Mouse (Mus musculus): ENCODE data around the gene Btg2. TPM values are rescaled to one million over a fixed set of nuclear protein-coding genes. Genes with fewer than 3 reads are reported as not detected.

The Btg2 gene
- polyA plus RNA-seq, 1 experiment from 2014 or later, result 96.8 TPM

DNA sequence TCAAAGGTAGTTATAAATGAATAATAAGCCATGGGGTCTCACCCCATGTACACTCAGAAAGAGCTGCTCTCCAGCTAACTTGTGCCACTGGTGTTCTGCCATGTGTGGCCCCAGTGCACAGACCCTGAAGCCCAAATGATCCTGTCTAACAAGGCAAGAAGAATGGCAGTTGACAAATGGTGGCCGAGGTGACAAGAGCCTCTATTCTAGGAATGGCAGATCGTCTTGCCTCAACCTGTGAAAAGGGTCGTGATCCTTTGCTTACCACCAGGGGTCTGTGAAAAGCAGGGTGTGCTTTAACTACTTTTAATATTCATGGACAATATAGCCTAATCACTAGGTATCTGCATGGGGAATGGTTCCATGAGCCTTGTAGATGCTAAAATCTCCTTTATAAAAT, 4.7 kb downstream of the Btg2 start:
- no peak overlapping the region for H3K9ac ChIP-seq (ENCODE audit: low read length)
- no peaks in the 10 kb centered on the region for H3K27me3 ChIP-seq (ENCODE audit: control insufficient read depth, insufficient read depth, low read length)
- peaks cover 11% of the 10 kb centered on the region for H3K36me3 ChIP-seq (ENCODE audit: control insufficient read depth, insufficient read depth, low read length)
- H3K27ac ChIP-seq (replicated peaks), result no peak overlapping the region; the same call in 1 of the 2 replicates
- no peak overlapping the region for H3K4me3 ChIP-seq (ENCODE audit: low read depth, low read length)
- peak; percentile 30 for DNase-seq (ENCODE audit: low spot score)
- no peak for ATAC-seq (ENCODE audit: low FRiP score, low TSS enrichment)
- 59% methylated on average over 3 of the region's 3 CpGs for WGBS
- peaks cover 9% of the 10 kb centered on the region; the same call in 1 of the 2 replicates for H3K4me1 ChIP-seq (replicated peaks; ENCODE audit: control insufficient read depth, insufficient read depth)
- peak overlapping the region; percentile 5; the same call in 1 of the 2 replicates for H3K4me2 ChIP-seq (replicated peaks; ENCODE audit: low read depth)
- TF ChIP-seq CTCF (IDR thresholded peaks at IDR 0.05; ENCODE audit: low read depth) (peak; percentile 22; the same call in 1 of the 2 replicates), EP300 (optimal IDR thresholded peaks at IDR 0.05) (no peak)
- H3K9me3 ChIP-seq (ENCODE audit: control insufficient read depth, low read length), result no peaks in the 10 kb centered on the region

GRCm38 (mm10) chr1:134073658-134074057, 5.3 kb downstream of the Btg2 start:
- H3K9ac ChIP-seq (ENCODE audit: low read length), result no peak overlapping the region
- H3K27ac ChIP-seq (replicated peaks), result peak overlapping the region; percentile 97
- H3K4me1 ChIP-seq (replicated peaks; ENCODE audit: control insufficient read depth, insufficient read depth), result peaks cover 9% of the 10 kb centered on the region; the same call in 1 of the 2 replicates
- DNase-seq (ENCODE audit: low spot score) (peak; percentile 17), ATAC-seq (ENCODE audit: low FRiP score, low TSS enrichment) (no peak)
- no peak for TF ChIP-seq CTCF (IDR thresholded peaks at IDR 0.05; ENCODE audit: low read depth)
- no peak for TF ChIP-seq EP300 (optimal IDR thresholded peaks at IDR 0.05)
- H3K4me2 ChIP-seq (replicated peaks; ENCODE audit: low read depth), result no peak overlapping the region
- H3K4me3 ChIP-seq (ENCODE audit: low read depth, low read length), result no peak overlapping the region
- no peaks in the 10 kb centered on the region for H3K9me3 ChIP-seq (ENCODE audit: control insufficient read depth, low read length)
- H3K27me3 ChIP-seq (ENCODE audit: control insufficient read depth, insufficient read depth, low read length), result no peaks in the 10 kb centered on the region
- 58% methylated on average over 1 of the region's 1 CpGs for WGBS
- peaks cover 11% of the 10 kb centered on the region for H3K36me3 ChIP-seq (ENCODE audit: control insufficient read depth, insufficient read depth, low read length)

- H3K4me2 ChIP-seq (replicated peaks; ENCODE audit: low read depth), result no peak overlapping the region
- DNase-seq (ENCODE audit: low spot score) (peak; percentile 21), ATAC-seq (ENCODE audit: low FRiP score, low TSS enrichment) (no peak)
- no peaks in the 10 kb centered on the region for H3K27me3 ChIP-seq (ENCODE audit: control insufficient read depth, insufficient read depth, low read length)
- H3K36me3 ChIP-seq (ENCODE audit: control insufficient read depth, insufficient read depth, low read length), result peaks cover 11% of the 10 kb centered on the region
- WGBS, result 67% methylated on average over 6 of the region's 6 CpGs
- TF ChIP-seq EP300 (optimal IDR thresholded peaks at IDR 0.05) (no peak), CTCF (IDR thresholded peaks at IDR 0.05; ENCODE audit: low read depth) (no peak)
- peak overlapping the region; percentile 97 for H3K27ac ChIP-seq (replicated peaks)
- H3K9me3 ChIP-seq (ENCODE audit: control insufficient read depth, low read length), result no peaks in the 10 kb centered on the region
- no peak overlapping the region for H3K4me3 ChIP-seq (ENCODE audit: low read depth, low read length)
- H3K9ac ChIP-seq (ENCODE audit: low read length), result no peak overlapping the region
- peaks cover 9% of the 10 kb centered on the region for H3K4me1 ChIP-seq (replicated peaks; ENCODE audit: control insufficient read depth, insufficient read depth)
Observed at GRCm38 (mm10) chr1:134073061-134073564, 5.8 kb downstream of the Btg2 start.

GRCm38 (mm10) chr1:134071411-134072018, 7.4 kb downstream of the Btg2 start:
- Histone ChIP-seq H3K36me3 (ENCODE audit: control insufficient read depth, insufficient read depth, low read length) (peaks cover 11% of the 10 kb centered on the region), H3K9ac (ENCODE audit: low read length) (no peak overlapping the region), H3K27me3 (ENCODE audit: control insufficient read depth, insufficient read depth, low read length) (no peaks in the 10 kb centered on the region), H3K4me3 (ENCODE audit: low read depth, low read length) (no peak overlapping the region), H3K4me1 (replicated peaks; ENCODE audit: control insufficient read depth, insufficient read depth) (peaks cover 16% of the 10 kb centered on the region), H3K27ac (replicated peaks) (peak overlapping the region; percentile 97), H3K9me3 (ENCODE audit: control insufficient read depth, low read length) (no peaks in the 10 kb centered on the region), H3K4me2 (replicated peaks; ENCODE audit: low read depth) (no peak overlapping the region)
- DNase-seq (ENCODE audit: low spot score) (peak; percentile 84), ATAC-seq (ENCODE audit: low FRiP score, low TSS enrichment) (peak; percentile 73)
- TF ChIP-seq CTCF (IDR thresholded peaks at IDR 0.05; ENCODE audit: low read depth) (no peak), EP300 (optimal IDR thresholded peaks at IDR 0.05) (peak; percentile 45)
- 27% methylated on average over 10 of the region's 10 CpGs for WGBS

DNA sequence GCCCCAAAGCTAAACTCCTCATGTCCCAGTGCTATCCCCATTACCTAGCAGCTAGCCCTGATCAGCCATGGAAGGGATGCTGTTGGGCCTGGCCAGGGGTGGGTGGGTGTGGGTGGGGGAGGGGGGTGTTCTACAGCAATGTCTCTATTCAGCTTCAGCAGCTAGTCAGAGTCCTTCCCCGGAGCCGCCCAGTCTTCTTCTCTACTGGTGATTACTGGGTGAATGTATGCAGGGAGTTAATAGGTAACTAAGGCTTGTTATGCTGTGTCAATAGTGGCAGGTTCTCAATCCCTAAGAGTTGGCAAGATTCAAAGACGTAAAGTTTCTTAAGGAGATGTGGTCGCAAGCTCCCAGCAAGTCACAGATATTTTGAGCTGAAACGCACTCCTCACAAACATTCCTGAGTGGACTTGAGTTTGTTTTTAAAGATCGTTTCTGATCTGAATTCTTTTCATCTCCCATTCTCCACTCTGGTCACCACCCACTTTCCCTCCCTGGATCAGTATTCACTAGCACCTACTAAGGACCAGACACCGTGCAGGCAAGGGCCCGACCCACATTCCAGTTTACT, 8.7 kb downstream of the Btg2 start:
- TF ChIP-seq EP300 (optimal IDR thresholded peaks at IDR 0.05) (no peak), CTCF (IDR thresholded peaks at IDR 0.05; ENCODE audit: low read depth) (no peak)
- 37% methylated on average over 8 of the region's 8 CpGs for WGBS
- peak; percentile 66 for DNase-seq (ENCODE audit: low spot score)
- H3K36me3 ChIP-seq (ENCODE audit: control insufficient read depth, insufficient read depth, low read length), result no peaks in the 10 kb centered on the region; the same call in 1 of the 2 replicates
- peak overlapping the region; percentile 97 for H3K27ac ChIP-seq (replicated peaks)
- peaks cover 18% of the 10 kb centered on the region for H3K4me1 ChIP-seq (replicated peaks; ENCODE audit: control insufficient read depth, insufficient read depth)
- peak overlapping the region; percentile 38; the same call in 1 of the 2 replicates for H3K9ac ChIP-seq (ENCODE audit: low read length)
- no peak for ATAC-seq (ENCODE audit: low FRiP score, low TSS enrichment)
- no peaks in the 10 kb centered on the region for H3K27me3 ChIP-seq (ENCODE audit: control insufficient read depth, insufficient read depth, low read length)
- no peaks in the 10 kb centered on the region for H3K9me3 ChIP-seq (ENCODE audit: control insufficient read depth, low read length)
- H3K4me2 ChIP-seq (replicated peaks; ENCODE audit: low read depth), result 0 out of 2 replicates have a peak overlapping the region, but pooled peaks have one; percentile 23
- no peak overlapping the region for H3K4me3 ChIP-seq (ENCODE audit: low read depth, low read length)

- ATAC-seq (ENCODE audit: low FRiP score, low TSS enrichment) (peak; percentile 80), DNase-seq (ENCODE audit: low spot score) (peak; percentile 92)
- Histone ChIP-seq H3K27ac (replicated peaks) (peak overlapping the region; percentile 92), H3K36me3 (ENCODE audit: control insufficient read depth, insufficient read depth, low read length) (no peaks in the 10 kb centered on the region), H3K4me1 (replicated peaks; ENCODE audit: control insufficient read depth, insufficient read depth) (peaks cover 35% of the 10 kb centered on the region), H3K27me3 (ENCODE audit: control insufficient read depth, insufficient read depth, low read length) (no peaks in the 10 kb centered on the region), H3K9ac (ENCODE audit: low read length) (no peak overlapping the region), H3K4me2 (replicated peaks; ENCODE audit: low read depth) (no peak overlapping the region), H3K4me3 (ENCODE audit: low read depth, low read length) (no peak overlapping the region), H3K9me3 (ENCODE audit: control insufficient read depth, low read length) (no peaks in the 10 kb centered on the region)
- WGBS, result 9% methylated on average over 8 of the region's 8 CpGs
- TF ChIP-seq CTCF (IDR thresholded peaks at IDR 0.05; ENCODE audit: low read depth), result no peak
Observed at GRCm38 (mm10) chr1:134067143-134067619, 11.7 kb downstream of the Btg2 start.
